Mouse (Mus musculus) kidney, embryonic 14.5 days (tissue): ENCODE results near the gene D030056L22Rik. TPM values are rescaled to one million over a fixed set of nuclear protein-coding genes. Genes with fewer than 3 reads are reported as not detected.

Source experiments
- polyA plus RNA-seq: library from polyadenylated mRNA; unstranded; fragments of >200 nt; fragmentation: Nextera tagmentation; extraction: Ambion mirVana; gene quantifications from 2 replicates; pipeline ENCODE4 v1.2.1, GENCODE M21; 2014

Gene D030056L22Rik
- polyA plus RNA-seq, 1 experiment from 2014 or later: 47.8 TPM

Other genes with a start within 250 kb of the D030056L22Rik start
- 96.8 and 101 TPM in 2 replicates for gene Ostf1, start 81.4 kb upstream of the D030056L22Rik start, polyA plus RNA-seq
- 17.8 and 18.5 TPM in 2 replicates for gene Nmrk1, start 81.2 kb upstream of the D030056L22Rik start, polyA plus RNA-seq
- 44.8 TPM in 2 replicates for gene Carnmt1, start 42.4 kb upstream of the D030056L22Rik start, polyA plus RNA-seq
- 0.33 and 0.61 TPM in 2 replicates for gene Trpm6, start 36.8 kb downstream of the D030056L22Rik start, polyA plus RNA-seq